Mouse (Mus musculus) cortical plate, adult 2 months (tissue): ENCODE measurements around the gene Zcchc13.

Source experiments
- CTCF ChIP-seq: fragments of 200-500 bp; IDR thresholded peaks from 2 replicates; pipeline ENCODE4 v1.5.1; 2011; ENCODE audit warnings: mild to moderate bottlenecking, control low read depth, low read length; ENCODE audit not compliant: insufficient read depth; ENCODE audit errors: extremely low read depth
- POLR2A ChIP-seq: fragments of 200-500 bp; IDR thresholded peaks from 2 replicates; pipeline ENCODE4 v1.6.1; 2011; ENCODE audit warnings: mild to moderate bottlenecking, low read length, control low read depth; ENCODE audit not compliant: insufficient read depth; ENCODE audit errors: extremely low read depth

DNA sequence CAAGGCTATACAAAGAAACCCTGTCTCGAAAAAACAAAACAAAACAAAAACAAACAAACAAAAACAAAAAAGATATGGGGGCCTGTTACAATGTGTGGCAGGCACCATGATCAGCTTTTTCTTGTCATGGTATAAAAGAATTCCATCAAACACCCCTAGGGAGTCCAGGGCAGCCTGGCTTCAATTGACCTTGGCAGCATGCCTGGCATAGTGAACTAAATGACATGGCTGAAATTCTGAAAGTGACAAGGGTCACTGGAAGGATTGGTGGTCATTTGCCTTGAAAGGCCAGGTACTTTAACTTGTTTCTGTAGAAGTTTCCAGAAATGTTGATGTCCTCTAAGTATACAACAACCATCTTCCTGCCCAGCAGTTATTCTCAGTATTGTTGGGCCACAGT lies 13.9 kb downstream of the Zcchc13 start:
- TF ChIP-seq CTCF (no peak), POLR2A (no peak)
